Mouse (Mus musculus) liver, embryonic 11.5 days (tissue): ENCODE results near the gene Ccdc85c. TPM values are rescaled to one million over a fixed set of nuclear protein-coding genes. Genes with fewer than 3 reads are reported as not detected.
A peak's percentile ranks its signal among the peaks of the same experiment; 100 is the strongest.

Experiments
- ATAC-seq: fragments of 200-750 bp; cut with Nextera tagmentation; replicated peaks from 2 replicates; pipeline ENCODE4 v1.8.0; 2017; ENCODE audit warnings: moderate number of reproducible peaks, mild to moderate bottlenecking, moderate TSS enrichment, moderate library complexity; ENCODE audit not compliant: low FRiP score
- DNase-seq: peaks from one replicate; pipeline ENCODE4 v3.0.0-alpha.2; 2017; ENCODE audit warnings: low spot score
- H3K27ac ChIP-seq: fragments of 300-500 bp; sonication (generic); 2 replicates; pipeline ENCODE4 v1.5.1; 2014; ENCODE audit warnings: mild to moderate bottlenecking, low read depth, low read length, control low read depth
- H3K27me3 ChIP-seq: fragments of 300-500 bp; sonication (generic); replicated peaks from 2 replicates; pipeline ENCODE4 v1.6.1; 2014; ENCODE audit warnings: low read length, mixed read lengths; ENCODE audit not compliant: control insufficient read depth, insufficient read depth
- H3K36me3 ChIP-seq: fragments of 300-500 bp; sonication (generic); 2 replicates; pipeline ENCODE4 v1.6.1; 2014; ENCODE audit warnings: mild to moderate bottlenecking, low read length, moderate library complexity, mixed read lengths; ENCODE audit not compliant: control insufficient read depth, insufficient read depth
- H3K4me1 ChIP-seq: fragments of 300-500 bp; sonication (generic); replicated peaks from 2 replicates; pipeline ENCODE4 v1.6.1; 2014; ENCODE audit warnings: low read length, mixed read lengths; ENCODE audit not compliant: control insufficient read depth, insufficient read depth
- H3K4me2 ChIP-seq: fragments of 300-500 bp; sonication (generic); 2 replicates; pipeline ENCODE4 v1.6.1; 2014; ENCODE audit warnings: mild to moderate bottlenecking, control low read depth, moderate library complexity
- H3K4me3 ChIP-seq: fragments of 300-500 bp; sonication (generic); 2 replicates; pipeline ENCODE4 v1.5.1; 2014; ENCODE audit warnings: low read depth, low read length, control low read depth
- H3K9ac ChIP-seq: fragments of 300-500 bp; sonication (generic); 2 replicates; pipeline ENCODE4 v1.6.1; 2014; ENCODE audit warnings: low read depth, low read length, control low read depth
- H3K9me3 ChIP-seq: fragments of 300-500 bp; sonication (generic); 2 replicates; pipeline ENCODE4 v1.6.1; 2016; ENCODE audit warnings: low read length, inconsistent platforms, mixed read lengths; ENCODE audit not compliant: control insufficient read depth
- WGBS: fragments of 180-500 bp; shearing (Covaris S2); extraction: QIAGEN DNeasy Blood & Tissue Kit; methylation state at CpG from one replicate; pipeline ENCODE4 v1.1.7; 2014; 5-methylcytosine and 5-hydroxymethylcytosine counted together
- polyA plus RNA-seq: library from polyadenylated mRNA; unstranded; fragments of >200 nt; fragmentation: Nextera tagmentation; extraction: Ambion mirVana; gene quantifications from 2 replicates; pipeline ENCODE4 v1.2.1, GENCODE M21; 2014

The Ccdc85c gene
- polyA plus RNA-seq, 1 experiment from 2014 or later, result 7.4 TPM

- H3K4me3 ChIP-seq, result no peak overlapping the region
Observed at GRCm38 (mm10) chr12:108251825-108252542, 23.2 kb downstream of the Ccdc85c start.

DNA sequence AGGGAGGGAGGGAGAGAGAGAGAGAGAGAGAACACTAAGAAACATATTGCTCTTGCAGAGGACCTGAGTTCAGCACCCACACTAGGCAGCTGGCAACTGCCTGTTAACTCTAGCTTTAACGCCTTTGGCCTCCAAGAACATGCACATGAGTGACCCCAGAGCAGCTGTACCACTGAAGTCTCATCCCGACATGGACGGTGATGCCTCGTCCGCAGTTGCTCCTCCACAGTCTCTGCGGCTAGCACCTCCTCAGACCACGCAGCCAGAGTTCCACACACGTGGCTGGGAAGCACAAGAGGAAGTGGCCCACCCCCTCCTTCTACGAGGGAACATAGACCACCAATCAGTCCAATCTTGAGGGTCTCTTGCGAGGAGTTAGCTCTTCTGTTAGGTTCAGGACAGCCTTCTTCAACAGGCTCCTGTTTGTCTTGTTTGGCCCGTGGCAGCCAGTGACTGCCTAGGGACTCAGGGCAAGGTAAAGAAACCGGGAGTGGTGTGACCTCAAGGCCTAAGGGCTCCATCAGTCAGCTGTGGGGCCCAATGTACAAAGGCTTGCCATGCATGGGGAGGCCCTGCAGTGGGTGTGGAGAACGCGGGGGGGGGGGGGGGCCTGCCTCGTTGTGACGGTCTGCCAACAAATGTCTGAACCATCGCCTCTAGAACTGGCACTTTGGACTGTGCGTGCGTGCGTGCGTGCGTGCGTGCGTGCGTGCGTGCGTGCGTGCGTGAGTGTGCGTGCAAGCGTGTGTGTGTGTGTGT lies 24.0 kb downstream of the Ccdc85c start:
- DNase-seq (no peak), ATAC-seq (no peak)
- Histone ChIP-seq H3K9me3 (no peaks in the 10 kb centered on the region), H3K4me1 (peaks cover 40% of the 10 kb centered on the region), H3K27me3 (no peaks in the 10 kb centered on the region), H3K4me2 (no peak overlapping the region), H3K36me3 (no peaks in the 10 kb centered on the region), H3K9ac (no peak overlapping the region), H3K27ac (no peak overlapping the region), H3K4me3 (no peak overlapping the region)
- WGBS, result 81% methylated on average over 31 of the region's 31 CpGs

More at GRCm38 (mm10) chr12:108251825-108252542, 23.2 kb downstream of the Ccdc85c start:
- Histone ChIP-seq H3K4me2 (no peak overlapping the region; the same call in 1 of the 2 replicates), H3K27me3 (no peaks in the 10 kb centered on the region), H3K9ac (no peak overlapping the region), H3K36me3 (no peaks in the 10 kb centered on the region), H3K9me3 (no peaks in the 10 kb centered on the region), H3K4me1 (peaks cover 38% of the 10 kb centered on the region), H3K27ac (no peak overlapping the region)
- no peak for DNase-seq
- ATAC-seq, result no peak
- 76% methylated on average over 15 of the region's 15 CpGs for WGBS

DNA sequence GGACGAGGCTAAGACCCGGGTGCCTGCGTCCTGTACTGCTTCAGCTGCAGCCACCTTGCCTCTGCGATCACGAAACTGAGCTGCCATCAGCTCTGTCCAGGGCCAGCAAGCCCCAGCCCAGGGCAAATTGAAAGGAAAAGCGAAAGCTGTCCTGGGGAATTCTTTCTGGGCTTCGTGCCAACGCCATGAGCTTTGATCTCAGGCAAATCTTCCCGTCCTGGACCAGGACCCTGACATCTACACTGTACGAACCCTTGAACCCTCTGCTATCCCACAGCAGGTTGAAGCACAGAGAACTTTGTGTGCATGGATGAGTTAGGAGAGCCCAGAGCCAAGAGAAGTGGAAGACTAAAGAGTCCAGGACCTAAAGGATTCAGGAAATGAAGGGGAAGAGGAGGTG lies 25.7 kb downstream of the Ccdc85c start:
- DNase-seq (no peak), ATAC-seq (no peak)
- Histone ChIP-seq H3K4me3 (no peak overlapping the region), H3K4me2 (no peak overlapping the region), H3K27me3 (no peaks in the 10 kb centered on the region), H3K4me1 (peaks cover 45% of the 10 kb centered on the region), H3K36me3 (no peaks in the 10 kb centered on the region), H3K9me3 (no peaks in the 10 kb centered on the region), H3K9ac (no peak overlapping the region), H3K27ac (no peak overlapping the region)
- 73% methylated on average over 10 of the region's 10 CpGs for WGBS

DNA sequence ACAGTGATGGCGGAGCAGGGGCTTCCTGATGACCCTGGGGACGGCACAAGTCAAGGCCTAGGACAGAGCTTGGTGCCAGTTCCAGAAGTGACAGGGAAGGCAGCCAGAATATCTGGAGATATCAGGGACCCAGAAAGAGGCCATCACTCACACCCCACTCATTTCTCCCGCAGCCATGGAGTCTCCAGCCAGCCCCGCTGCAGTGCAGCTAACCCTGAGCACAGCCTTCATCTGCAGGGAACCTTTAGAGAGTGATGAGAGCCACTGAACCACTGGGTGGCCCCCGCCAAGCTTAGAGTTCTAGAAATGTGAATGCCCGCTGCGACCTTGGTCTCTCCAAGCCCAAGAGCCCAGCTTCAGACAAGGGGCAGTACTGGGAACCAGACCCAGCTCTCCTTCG lies 26.2 kb downstream of the Ccdc85c start:
- no peak overlapping the region for H3K4me3 ChIP-seq
- no peak overlapping the region for H3K27ac ChIP-seq
- H3K9me3 ChIP-seq, result no peaks in the 10 kb centered on the region
- no peak for ATAC-seq
- 92% methylated on average over 8 of the region's 8 CpGs for WGBS
- peaks cover 50% of the 10 kb centered on the region for H3K4me1 ChIP-seq
- no peak for DNase-seq
- H3K9ac ChIP-seq, result no peak overlapping the region
- H3K27me3 ChIP-seq, result no peaks in the 10 kb centered on the region
- no peaks in the 10 kb centered on the region for H3K36me3 ChIP-seq
- no peak overlapping the region for H3K4me2 ChIP-seq

DNA sequence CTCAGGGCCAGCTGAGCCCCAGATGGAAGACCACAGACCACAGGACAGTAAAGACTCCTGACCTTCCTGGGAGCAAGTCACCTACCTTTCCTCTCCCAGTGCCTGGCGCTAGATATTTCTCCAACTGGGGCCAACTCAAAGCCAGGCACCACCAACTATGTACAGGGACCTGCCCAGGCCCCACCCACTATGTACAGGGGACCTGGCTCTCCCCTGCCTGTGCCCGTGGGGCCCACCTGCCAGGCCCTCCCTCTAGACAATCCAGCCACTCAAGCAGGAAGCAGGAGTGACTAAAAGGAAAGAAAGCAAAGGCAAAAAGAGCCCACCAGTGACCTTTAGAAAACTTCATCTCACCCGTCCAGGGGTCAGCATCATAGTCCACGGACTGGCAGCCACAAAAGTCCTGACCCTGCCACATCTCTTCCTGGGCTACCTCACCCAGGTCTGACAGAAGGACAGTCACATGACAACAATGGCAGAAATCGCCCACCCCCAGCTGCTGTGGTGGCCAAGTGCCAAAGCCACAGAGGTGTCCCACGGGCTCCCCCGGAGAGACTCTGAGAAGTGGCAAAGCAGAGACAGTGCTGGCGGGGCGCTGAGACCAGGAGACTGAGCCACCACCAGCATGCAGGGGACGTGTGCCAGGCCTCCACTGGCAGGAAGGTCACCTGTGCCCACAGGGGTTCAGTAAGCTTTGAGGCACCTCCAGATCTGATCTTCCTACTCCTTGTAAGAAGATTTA lies 28.3 kb downstream of the Ccdc85c start:
- ATAC-seq, result no peak
- WGBS, result 71% methylated on average over 10 of the region's 10 CpGs
- H3K36me3 ChIP-seq, result no peaks in the 10 kb centered on the region
- H3K4me2 ChIP-seq, result no peak overlapping the region
- no peak for DNase-seq
- no peak overlapping the region for H3K27ac ChIP-seq
- H3K9me3 ChIP-seq, result no peaks in the 10 kb centered on the region
- no peaks in the 10 kb centered on the region for H3K27me3 ChIP-seq
- H3K4me3 ChIP-seq, result no peak overlapping the region
- peaks cover 48% of the 10 kb centered on the region for H3K4me1 ChIP-seq
- no peak overlapping the region for H3K9ac ChIP-seq

GRCm38 (mm10) chr12:108245579-108245978 lies 29.6 kb downstream of the Ccdc85c start:
- Histone ChIP-seq H3K36me3 (no peaks in the 10 kb centered on the region), H3K27ac (no peak overlapping the region), H3K4me3 (no peak overlapping the region), H3K9ac (no peak overlapping the region), H3K4me2 (peak overlapping the region; percentile 56), H3K9me3 (no peaks in the 10 kb centered on the region), H3K4me1 (peaks cover 56% of the 10 kb centered on the region), H3K27me3 (no peaks in the 10 kb centered on the region)
- 54% methylated on average over 9 of the region's 9 CpGs for WGBS
- ATAC-seq (no peak), DNase-seq (no peak)

GRCm38 (mm10) chr12:108244778-108245177 lies 30.4 kb downstream of the Ccdc85c start:
- WGBS, result 2% methylated on average over 8 of the region's 8 CpGs
- H3K4me2 ChIP-seq, result peak overlapping the region; percentile 56
- peak overlapping the region; percentile 60; the same call in 1 of the 2 replicates for H3K27ac ChIP-seq
- no peaks in the 10 kb centered on the region for H3K9me3 ChIP-seq
- H3K4me3 ChIP-seq, result no peak overlapping the region
- ATAC-seq (peak; percentile 50), DNase-seq (peak; percentile 56)
- peaks cover 49% of the 10 kb centered on the region for H3K4me1 ChIP-seq
- no peaks in the 10 kb centered on the region for H3K36me3 ChIP-seq
- no peaks in the 10 kb centered on the region for H3K27me3 ChIP-seq
- peak overlapping the region; percentile 7; the same call in 1 of the 2 replicates for H3K9ac ChIP-seq

GRCm38 (mm10) chr12:108242243-108242745 lies 32.9 kb downstream of the Ccdc85c start:
- Histone ChIP-seq H3K27me3 (no peaks in the 10 kb centered on the region), H3K4me3 (no peak overlapping the region), H3K27ac (no peak overlapping the region), H3K4me2 (no peak overlapping the region), H3K9ac (no peak overlapping the region), H3K9me3 (no peaks in the 10 kb centered on the region), H3K36me3 (no peaks in the 10 kb centered on the region), H3K4me1 (peaks cover 63% of the 10 kb centered on the region)
- ATAC-seq (no peak), DNase-seq (no peak)
- 86% methylated on average over 20 of the region's 20 CpGs for WGBS
